Mouse (Mus musculus) adrenal gland, postnatal 36 days (tissue): ENCODE data around the gene Srms. TPM values are rescaled to one million over a fixed set of nuclear protein-coding genes. Genes with fewer than 3 reads are reported as not detected.
"Not testable (repeated sequence)": the region's sequence is repeated elsewhere in the genome, so short reads cannot be mapped to it uniquely, and the experiment has no call there.

Source experiments
- DNase-seq, 2 experiments: peaks; one replicate each; pipeline ENCODE4 v3.0.0; 2021; ENCODE audit warnings: mixed read lengths in 1 of 2
- total RNA-seq, 2 experiments: library from RNA; stranded (reverse); gene quantifications; 2 replicates each; pipeline ENCODE4 v1.2.3; 2021

Srms gene
- total RNA-seq, 2 experiments from 2014 or later = 0.53 to 0.66 TPM

DNA sequence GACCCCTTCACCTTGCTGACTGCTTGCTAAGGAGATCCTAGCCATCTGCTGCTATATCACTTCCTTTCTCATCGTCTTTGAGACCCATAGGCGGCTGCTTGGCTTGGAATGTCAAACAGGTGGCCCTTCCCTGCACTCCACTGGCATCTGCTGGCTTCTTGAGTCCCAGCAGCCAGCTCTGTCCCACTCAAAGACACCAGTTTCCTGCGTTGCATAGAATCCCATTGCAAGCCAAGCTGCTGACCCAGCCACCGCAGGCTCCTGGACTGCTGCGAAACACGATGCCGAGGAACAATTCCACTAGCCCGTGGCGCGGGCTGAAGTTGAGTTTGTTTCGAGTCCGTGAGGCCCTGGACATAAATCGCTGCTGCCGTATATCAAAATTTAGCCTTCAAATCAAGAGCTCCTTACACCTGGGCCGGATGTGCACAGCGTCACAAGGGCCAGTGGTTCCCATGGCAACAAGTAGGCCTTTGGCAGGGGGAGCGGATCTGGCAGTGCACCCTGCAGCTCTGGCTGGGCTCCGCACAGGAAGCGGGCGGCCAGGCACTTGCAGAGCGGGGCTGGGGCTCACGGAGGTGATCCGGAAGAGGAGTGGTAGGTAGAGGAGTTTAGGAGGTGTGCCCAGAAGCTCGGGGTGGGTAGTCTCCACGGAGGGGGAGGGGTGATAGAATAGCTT lies 6.7 kb upstream of the Srms start, which contains the start of gene Fndc11:
TSS of gene Fndc11 (plus strand) at position 476 of the 679 bp plus-strand sequence.
- DNase-seq = peak; percentile 82 to 86

GRCm38 (mm10) chr2:181218881-181219485 lies 6.0 kb upstream of the Srms start:
- DNase-seq = no peak

DNA sequence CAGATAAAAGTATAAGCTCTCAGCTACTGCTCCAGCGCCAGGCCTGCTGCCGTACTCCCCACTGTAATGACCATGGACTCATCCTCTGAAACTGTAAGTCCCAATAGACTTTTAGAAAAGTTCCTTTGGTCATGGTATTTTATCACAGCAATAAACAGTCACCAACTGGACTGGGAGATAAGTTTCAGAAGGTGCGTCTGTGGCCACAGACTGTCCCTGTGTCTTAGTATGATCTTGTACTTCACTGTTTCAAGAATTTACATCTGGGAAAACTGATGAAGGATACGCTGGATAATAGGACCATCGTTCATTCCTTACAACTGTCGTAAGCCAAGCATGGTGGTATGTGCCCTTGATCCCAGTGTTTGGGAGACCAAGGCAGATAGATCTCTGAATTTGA lies 3.1 kb upstream of the Srms start:
- no peak for DNase-seq

DNA sequence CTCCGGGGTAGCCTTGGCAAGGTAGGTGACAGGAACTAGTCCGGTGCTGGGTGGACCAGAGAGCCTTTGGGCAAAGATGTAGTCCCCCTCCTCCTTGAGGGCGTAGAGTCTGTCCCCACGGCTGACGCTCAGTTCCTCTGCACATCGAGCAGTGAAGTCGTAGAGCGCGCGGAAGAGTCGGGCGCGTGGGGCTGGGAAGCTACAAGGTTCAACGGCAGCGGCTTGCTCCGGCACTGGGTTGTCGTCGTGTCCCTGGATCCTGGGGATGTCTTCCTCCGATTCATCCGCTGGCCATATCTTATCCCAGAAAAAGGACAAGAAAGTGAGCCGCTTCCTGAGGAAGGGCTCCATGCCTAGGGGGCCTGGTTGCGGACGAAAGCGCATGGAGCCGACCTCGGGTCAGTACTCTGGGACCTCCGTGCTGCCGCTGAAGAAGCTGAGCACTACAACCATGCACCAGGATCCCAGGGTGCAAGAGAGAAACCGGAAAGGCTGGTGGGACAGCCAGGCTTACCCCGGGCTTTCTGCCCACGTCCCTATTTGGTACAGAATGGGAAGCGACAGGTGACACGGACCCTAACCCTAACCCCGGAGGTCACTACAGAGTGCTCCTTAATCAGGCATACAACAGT lies 480 bp downstream of the Srms start:
- DNase-seq = peak in 1 of 2 experiments; percentile 31

DNA sequence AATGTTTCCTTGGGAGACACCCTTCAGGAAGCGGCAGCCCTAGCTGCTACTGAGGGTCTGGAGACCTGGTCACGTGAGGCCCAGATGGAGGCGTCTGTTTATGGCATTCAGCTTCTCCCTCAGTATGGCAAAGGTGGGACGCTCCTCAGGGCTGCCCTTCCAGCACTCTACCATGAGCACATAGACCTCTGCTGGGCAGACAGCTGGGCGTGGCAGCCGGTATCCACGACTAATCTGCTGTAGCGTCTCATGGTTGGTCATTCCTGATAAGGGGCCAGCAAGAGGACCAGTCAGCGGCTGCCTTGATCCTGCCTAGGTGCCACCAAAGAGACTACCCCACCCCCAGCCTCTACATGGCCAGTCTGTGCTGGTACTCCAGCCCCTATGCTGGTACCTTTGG lies 6.9 kb downstream of the Srms start:
- no peak for DNase-seq

DNA sequence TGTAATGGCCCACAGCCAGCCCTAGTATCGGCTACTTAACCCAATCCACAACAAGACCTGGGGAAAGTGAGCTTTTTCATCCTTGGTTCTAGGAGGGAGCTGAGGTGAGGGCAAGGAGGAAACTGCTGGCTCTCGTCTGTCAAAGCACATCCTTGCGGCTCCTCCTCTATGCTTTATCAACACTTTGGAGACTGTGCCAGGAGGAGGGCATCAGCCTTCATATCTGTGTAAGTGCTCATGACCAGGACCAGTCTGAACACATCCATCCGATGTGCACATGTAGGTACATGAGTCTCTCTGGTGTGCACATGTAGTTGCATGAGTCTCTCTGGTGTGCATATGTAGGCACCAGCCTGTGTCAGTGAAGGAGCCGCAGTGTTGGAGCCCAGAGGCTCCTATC lies 7.3 kb downstream of the Srms start:
- DNase-seq = no peak

DNA sequence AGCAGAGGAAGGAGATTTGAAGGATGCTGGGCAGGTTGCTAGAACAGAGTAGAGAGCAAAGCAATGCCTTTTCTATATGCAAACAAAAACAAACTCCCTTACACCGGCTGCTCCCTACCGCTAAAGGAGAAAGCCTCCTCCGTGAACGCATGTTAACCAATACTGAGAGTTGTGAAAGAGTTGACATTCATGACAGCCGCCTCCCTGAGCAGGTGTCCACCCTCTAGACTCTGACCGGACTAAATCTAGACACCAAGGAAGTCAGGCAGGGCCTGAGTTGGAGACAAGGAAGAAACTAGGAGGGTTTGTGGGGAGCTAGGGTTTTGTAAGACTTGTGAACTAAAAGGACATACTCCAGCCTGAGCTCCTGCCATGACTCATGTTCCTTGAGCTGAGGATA lies 10.1 kb downstream of the Srms start:
- no peak for DNase-seq

GRCm38 (mm10) chr2:181202422-181202821 lies 10.6 kb downstream of the Srms start, which contains the start of gene Ptk6:
Gene Ptk6 (minus strand): TSS chr2:181202789.
- no peak for DNase-seq

GRCm38 (mm10) chr2:181201606-181202005 lies 11.4 kb downstream of the Srms start:
- DNase-seq = no peak

- DNase-seq = no peak
These were observed 16.2 kb downstream of the Srms start for GRCm38 (mm10) chr2:181196628-181197300.

DNA sequence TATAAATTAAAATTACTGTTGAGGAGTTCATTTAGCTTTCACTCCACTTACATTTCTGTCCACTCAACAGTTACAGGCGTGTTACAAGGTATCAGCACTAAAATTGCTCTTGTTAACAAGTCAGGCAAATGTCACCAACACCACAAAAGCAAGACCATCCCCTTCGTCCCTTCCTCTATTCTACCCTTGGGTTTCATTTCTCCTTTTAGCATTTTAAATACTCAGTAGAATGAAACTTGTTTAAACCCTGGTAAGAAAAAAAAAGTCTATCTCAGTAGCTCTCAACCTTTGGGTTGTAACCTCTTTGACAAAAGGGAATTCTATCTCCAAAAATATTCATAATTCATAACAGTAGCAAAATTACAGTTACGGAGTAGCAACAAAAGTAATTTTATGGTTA lies 19.9 kb downstream of the Srms start:
- no peak for DNase-seq

DNA sequence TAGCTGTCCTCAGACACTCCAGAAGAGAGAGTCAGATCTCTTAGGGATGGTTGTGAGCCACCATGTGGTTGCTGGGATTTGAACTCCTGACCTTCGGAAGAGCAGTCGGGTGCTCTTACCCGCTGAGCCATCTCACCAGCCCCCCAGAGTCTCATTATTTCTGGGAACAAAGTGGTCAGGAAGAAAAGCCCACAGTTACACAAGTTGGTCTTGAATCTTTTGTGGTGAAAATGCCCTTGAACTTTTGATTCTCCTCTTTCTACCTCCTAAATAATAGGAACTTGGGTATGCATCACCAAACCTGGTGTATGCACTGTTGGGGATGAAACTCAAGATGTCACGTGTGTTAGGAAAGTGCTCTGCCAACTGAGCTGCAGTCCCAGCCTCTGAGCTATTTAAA lies 21.0 kb downstream of the Srms start:
- DNase-seq = no peak

DNA sequence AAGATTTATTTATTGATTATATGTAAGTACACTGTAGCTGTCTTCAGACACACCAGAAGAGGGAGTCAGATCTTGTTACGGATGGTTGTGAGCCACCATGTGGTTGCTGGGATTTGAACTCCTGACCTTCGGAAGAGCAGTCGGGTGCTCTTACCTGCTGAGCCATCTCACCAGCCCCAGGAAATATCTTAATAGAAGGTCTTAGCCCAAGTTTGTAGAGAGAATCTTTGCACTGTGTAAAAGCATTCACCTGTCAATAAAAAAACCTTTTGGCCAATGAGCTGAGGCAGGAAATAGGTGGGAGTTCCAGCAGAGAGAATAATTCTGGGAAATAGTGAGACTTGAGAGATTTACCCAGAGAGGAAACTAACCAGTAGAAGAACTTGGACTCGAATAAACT lies 21.6 kb downstream of the Srms start:
- not testable (repeated sequence) for DNase-seq

GRCm38 (mm10) chr2:181189321-181189720 lies 23.7 kb downstream of the Srms start:
- no peak for DNase-seq

- peak in 1 of 2 experiments; percentile 14 for DNase-seq
These were observed 24.3 kb downstream of the Srms start for GRCm38 (mm10) chr2:181188681-181189080.

DNA sequence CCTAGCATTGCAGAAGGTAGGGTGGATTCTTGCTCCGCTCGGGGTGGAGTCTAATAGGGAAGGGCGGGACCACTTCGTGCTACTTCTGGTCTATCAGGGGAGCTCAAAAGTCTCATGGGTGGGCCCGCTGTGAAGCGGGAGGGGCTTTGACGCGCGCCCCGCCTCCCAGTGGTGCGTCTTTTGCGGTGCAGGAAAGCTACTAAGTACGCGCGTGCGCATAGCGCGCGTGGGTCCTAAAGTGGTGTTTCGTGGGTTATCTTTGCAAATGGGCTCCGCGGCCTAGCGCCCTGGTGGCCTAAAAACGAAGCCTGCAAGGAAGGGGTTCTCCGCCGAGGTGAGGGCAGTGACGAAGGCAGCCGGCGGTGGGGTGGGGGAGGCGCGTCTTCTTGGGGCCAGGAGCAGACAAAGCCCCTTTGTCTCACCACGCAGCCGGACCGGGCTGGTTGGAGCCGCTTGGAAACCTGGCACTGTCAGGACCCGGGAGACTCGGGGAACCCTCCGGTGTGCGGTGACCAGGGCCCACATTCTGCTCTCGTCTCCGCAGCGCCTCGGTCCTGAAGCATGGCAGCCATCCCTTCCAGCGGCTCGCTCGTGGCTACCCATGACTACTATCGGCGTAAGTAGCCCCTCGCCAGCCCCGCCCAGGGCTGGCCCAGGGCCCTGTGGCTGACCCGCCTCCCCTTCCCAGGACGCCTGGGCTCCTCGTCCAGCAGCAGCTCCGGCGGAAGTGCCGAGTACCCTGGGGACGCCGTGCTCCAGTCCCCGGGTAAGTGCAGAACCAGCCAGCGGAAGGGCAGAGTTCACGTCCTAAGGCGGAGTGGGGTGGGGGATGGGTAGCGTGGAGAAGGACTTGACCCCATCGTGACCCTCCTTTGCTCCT lies 25.6 kb downstream of the Srms start, which contains the start of gene Ppdpf:
TSS of gene Ppdpf (plus strand) at position 127 of the 880 bp plus-strand sequence.
- peak; percentile 95 to 96 for DNase-seq

DNA sequence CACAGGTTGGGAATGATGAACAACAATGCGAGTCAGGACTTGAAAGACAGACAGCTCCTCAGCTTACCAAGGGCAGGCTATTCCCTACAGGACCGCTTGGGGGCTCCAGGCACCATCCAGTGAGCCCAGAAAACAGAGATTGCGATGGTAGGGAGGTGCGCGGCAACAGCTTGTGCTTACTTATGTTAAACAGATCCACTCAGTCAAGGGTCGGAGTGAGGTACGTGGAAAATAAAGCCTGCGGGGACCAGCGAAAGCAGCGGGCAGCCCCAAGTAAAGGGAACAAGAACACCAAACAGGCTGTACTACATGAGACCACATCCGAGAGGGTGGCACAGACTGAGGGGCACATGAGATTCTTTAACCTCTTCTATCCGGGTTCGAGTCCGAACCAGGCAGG lies 26.4 kb downstream of the Srms start:
- peak; percentile 89 to 90 for DNase-seq

DNA sequence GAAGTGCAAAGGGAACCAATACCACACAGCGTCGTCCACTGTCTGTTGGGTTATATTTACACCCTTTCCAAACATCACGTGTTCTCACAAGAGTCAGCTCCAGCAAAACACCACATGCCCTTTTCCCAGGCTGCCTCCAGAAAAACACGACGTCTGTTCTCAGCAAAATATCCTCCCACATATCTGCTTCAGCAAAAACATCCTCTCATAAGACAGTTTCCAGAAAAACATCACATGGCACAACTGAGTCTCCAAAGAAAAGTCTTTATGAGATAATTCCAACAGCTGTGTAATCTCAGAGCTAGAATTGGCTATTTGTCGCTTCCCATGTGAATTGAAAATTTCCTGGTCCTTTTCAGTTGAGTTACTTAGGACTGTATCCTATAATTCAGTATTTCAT lies 32.1 kb downstream of the Srms start:
- DNase-seq = no peak

DNA sequence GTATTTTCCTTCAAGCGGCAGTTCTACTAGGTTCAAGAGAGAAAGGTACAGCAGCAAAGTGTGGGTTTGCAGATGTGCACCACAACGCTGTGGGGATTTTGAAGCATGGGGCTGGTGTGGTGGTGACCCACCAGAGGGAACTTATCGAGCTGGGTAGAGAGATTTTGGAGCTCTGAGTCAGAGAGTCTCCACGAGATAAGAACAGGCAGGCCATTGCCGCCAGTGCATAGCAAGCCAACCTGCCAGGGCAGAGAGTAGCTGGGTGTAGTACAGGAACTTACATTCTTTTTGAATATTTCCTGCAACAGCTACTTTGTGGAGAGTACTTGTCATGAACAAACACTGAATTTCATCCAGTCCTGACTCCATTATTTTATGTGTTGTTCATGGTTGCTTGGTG lies 34.5 kb downstream of the Srms start:
- no peak for DNase-seq

GRCm38 (mm10) chr2:181178015-181178414 lies 35.0 kb downstream of the Srms start:
- DNase-seq = no peak

GRCm38 (mm10) chr2:181174646-181175045 lies 38.3 kb downstream of the Srms start:
- DNase-seq = no peak

GRCm38 (mm10) chr2:181166469-181166868 lies 46.5 kb downstream of the Srms start:
- DNase-seq = no peak
